In the genomic region with DNA sequence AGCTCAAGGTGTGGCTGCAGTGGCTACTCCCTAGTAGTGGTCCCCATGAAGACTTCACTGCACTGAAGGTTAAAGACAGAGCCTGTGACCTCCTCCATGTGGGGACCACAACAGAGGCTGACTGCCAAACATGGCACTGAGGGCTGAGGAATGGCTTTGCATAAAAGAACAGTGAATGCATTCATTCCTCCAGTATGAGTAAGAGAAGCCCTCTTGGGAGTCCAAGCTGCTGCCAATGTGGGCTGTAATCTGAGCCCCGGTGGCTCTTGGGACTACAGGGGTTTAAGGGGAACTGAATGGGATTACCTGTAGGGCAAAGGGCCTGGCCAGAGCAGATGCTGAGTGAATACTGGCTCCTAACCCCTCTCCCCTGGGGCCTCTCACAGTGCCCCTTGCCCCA, we compare ENCODE assay signal across 11 mouse cellular contexts.
DNase-seq lines count a peak whose midpoint lies in the region; ATAC-seq and TF ChIP-seq lines count a peak whose summit lies in the region.
"Had no signal": no experiment of that assay in that cellular context is flagged by ENCODE, and none has a peak within 500 bp of the region (broad histone marks: within the 10 kb centered on the region; RNA-seq: fewer than 3 reads in every experiment).

No protein-coding gene starts in this region.

- H3K9me3 ChIP-seq in heart, postnatal 0 days (replicated peaks; ENCODE audit: control insufficient read depth, low read length) = no peaks in the 10 kb centered on the region
- H3K9me3 ChIP-seq: kidney, embryonic 15.5 days; megakaryocyte, embryonic 14.5 days had no signal

- H3K36me3 ChIP-seq in heart, postnatal 0 days (replicated peaks; ENCODE audit: control insufficient read depth, insufficient read depth, low read length) = no peaks in the 10 kb centered on the region
- H3K36me3 ChIP-seq: kidney, embryonic 15.5 days had no signal

- H3K4me2 ChIP-seq in heart, postnatal 0 days (ENCODE audit: low read depth, low read length) = no peak overlapping the region
- H3K4me2 ChIP-seq: kidney, embryonic 15.5 days had no signal

- no peak for TF ChIP-seq EP300 in heart, postnatal 0 days (IDR thresholded peaks at IDR 0.05; ENCODE audit: low read depth)

- no peaks in the 10 kb centered on the region for H3K27me3 ChIP-seq in heart, postnatal 0 days (ENCODE audit: control insufficient read depth, insufficient read depth, low read length)

- no peak overlapping the region for H3K9ac ChIP-seq in heart, postnatal 0 days (replicated peaks; ENCODE audit: low read depth, low read length)
- H3K9ac ChIP-seq: kidney, embryonic 15.5 days had no signal

- 0 out of 2 replicates have a peak, but pooled peaks cover 7% of the 10 kb centered on the region for H3K4me1 ChIP-seq in heart, postnatal 0 days (ENCODE audit: control insufficient read depth, insufficient read depth)

- 0 out of 2 replicates have a peak, but pooled peaks have one; percentile 20 for ATAC-seq in heart, postnatal 0 days (ENCODE audit: insufficient read depth, low read depth)

- H3K27ac ChIP-seq in heart, postnatal 0 days (ENCODE audit: low read depth) = no peak overlapping the region
- H3K27ac ChIP-seq: kidney, embryonic 15.5 days had no signal

- no peak for DNase-seq in heart, postnatal 0 days (ENCODE audit: low spot score)
- DNase-seq in heart, postnatal 14 days = no peak
- peak; percentile 94 for DNase-seq in 3T3-L1 (ENCODE audit: low read depth, low spot score)
- DNase-seq in Muller cell, postnatal 12 days (ENCODE audit: inconsistent ontology term) = peak; percentile 86
- DNase-seq in fibroblast of lung, adult 2 months (ENCODE audit: low read depth) = peak; percentile 53
- no peak for DNase-seq in ovary, postnatal 36 days (ENCODE audit: low spot score)
- DNase-seq in cerebellum, adult 18-20 months = no peak
- DNase-seq: cerebellum, postnatal 25 days; spleen, adult 18-20 months had no signal

- intact Hi-C loops in heart, postnatal 14 days (cut with DNase I) = no loop called here

- TF ChIP-seq CTCF in heart, postnatal 0 days (IDR thresholded peaks at IDR 0.05; ENCODE audit: low read depth) = no peak

- WGBS in heart, postnatal 0 days = 41% methylated on average over 1 of the region's 1 CpGs

- H3K4me3 ChIP-seq in heart, postnatal 0 days (ENCODE audit: low read depth, low read length) = no peak overlapping the region
- H3K4me3 ChIP-seq: kidney, embryonic 15.5 days; megakaryocyte, embryonic 14.5 days had no signal

Comparison
In these comparisons a context has a peak if more than half of its experiments do, and no peak if none do; other contexts are left out.
1. DNase-seq: peak in 3T3-L1 (single experiment), Muller cell, postnatal 12 days (single experiment) and fibroblast of lung, adult 2 months (single experiment); none in heart, postnatal 0 days (single experiment), heart, postnatal 14 days (0 of 2), ovary, postnatal 36 days (single experiment) and cerebellum, adult 18-20 months (0 of 2).